In the genomic region with DNA sequence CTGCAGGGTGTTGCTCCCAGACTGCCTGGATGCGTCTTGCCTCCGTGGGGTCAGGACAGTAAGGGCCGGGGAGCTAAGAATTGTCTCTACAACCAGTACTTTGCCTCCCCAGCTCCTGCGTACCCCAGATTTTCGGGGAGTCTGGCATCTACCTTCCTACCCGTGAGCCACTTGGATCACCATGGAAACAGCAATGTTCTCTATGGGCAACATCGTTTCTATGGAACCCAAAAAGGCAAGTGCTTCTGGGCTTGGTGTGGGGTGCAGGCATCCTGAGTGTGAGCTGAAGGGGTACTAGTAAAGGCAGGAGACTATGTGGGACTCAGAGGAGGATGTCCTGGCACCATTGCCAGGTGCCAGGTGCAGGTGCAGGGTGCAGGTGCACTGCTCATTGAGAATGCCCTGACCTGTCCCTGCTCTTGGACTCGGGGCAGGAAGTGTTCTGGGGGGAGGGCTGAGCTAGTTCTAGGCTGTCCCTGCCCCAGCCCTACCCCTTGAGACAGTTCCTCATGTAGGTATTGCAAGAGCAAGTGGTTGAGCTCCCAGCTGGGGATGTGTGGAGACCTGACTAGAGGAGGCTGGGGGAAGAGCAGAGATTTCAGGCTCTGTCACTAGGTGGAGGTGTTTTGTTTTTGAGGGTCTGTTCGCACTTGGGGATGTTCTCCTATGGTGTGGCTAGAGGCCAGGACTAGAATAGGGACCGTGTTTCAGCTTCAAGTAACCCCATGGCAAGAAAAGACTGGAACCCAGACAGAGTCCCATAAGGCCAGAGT, we compare ENCODE assay signal across 11 mouse cellular contexts. TPM values are rescaled to one million over a fixed set of nuclear protein-coding genes. Genes with fewer than 3 reads are reported as not detected.
DNase-seq lines count a peak whose midpoint lies in the region; ATAC-seq and TF ChIP-seq lines count a peak whose summit lies in the region.
"Had no signal": no experiment of that assay in that cellular context is flagged by ENCODE, and none has a peak within 500 bp of the region (broad histone marks: within the 10 kb centered on the region; RNA-seq: fewer than 3 reads in every experiment).

No protein-coding gene starts in this region.

- no peak for DNase-seq in lung, postnatal 0 days (ENCODE audit: low spot score)
- DNase-seq in lung, postnatal 14 days = no peak
- DNase-seq in left cerebral cortex, postnatal 25 days (ENCODE audit: low spot score in 2 of 2) = peak; percentile 62 to 72
- DNase-seq in thymus, postnatal 25 days = peak; percentile 47
- no peak for DNase-seq in testis, postnatal 14 days (ENCODE audit: low spot score)
- no peak for DNase-seq in urinary bladder, adult 18-20 months (ENCODE audit: low spot score in 2 of 2)

- H3K27me3 ChIP-seq in lung, postnatal 0 days (replicated peaks; ENCODE audit: insufficient read depth, low read length) = no peaks in the 10 kb centered on the region
- H3K27me3 ChIP-seq in embryonic facial prominence, embryonic 13.5 days = no peaks in the 10 kb centered on the region
- H3K27me3 ChIP-seq: embryonic facial prominence, embryonic 15.5 days; heart, embryonic 15.5 days; stomach, embryonic 15.5 days had no signal

- no peaks in the 10 kb centered on the region for H3K9me3 ChIP-seq in lung, postnatal 0 days (ENCODE audit: low read length)
- no peaks in the 10 kb centered on the region for H3K9me3 ChIP-seq in embryonic facial prominence, embryonic 13.5 days
- H3K9me3 ChIP-seq: embryonic facial prominence, embryonic 15.5 days; heart, embryonic 15.5 days; limb, embryonic 13.5 days; stomach, embryonic 15.5 days had no signal

- TF ChIP-seq EP300 in lung, postnatal 0 days (IDR thresholded peaks at IDR 0.05) = no peak

- intact Hi-C loops in left cerebral cortex, postnatal 25 days (cut with DNase I) = no loop called here

- H3K4me1 ChIP-seq in lung, postnatal 0 days (ENCODE audit: insufficient read depth, low read depth, low read length) = peaks cover 7% of the 10 kb centered on the region; the same call in 1 of the 2 replicates
- peaks cover 65% of the 10 kb centered on the region for H3K4me1 ChIP-seq in embryonic facial prominence, embryonic 13.5 days

- no peak overlapping the region for H3K4me3 ChIP-seq in lung, postnatal 0 days (ENCODE audit: low read depth, low read length)
- H3K4me3 ChIP-seq in embryonic facial prominence, embryonic 13.5 days = no peak overlapping the region
- H3K4me3 ChIP-seq: embryonic facial prominence, embryonic 15.5 days; heart, embryonic 15.5 days; limb, embryonic 13.5 days; stomach, embryonic 15.5 days had no signal

- 78% methylated on average over 10 of the region's 10 CpGs for WGBS in lung, postnatal 0 days
- WGBS in embryonic facial prominence, embryonic 13.5 days = 85% methylated on average over 10 of the region's 10 CpGs

- ATAC-seq in lung, postnatal 0 days = peak; percentile 15; the same call in 1 of the 2 replicates
- ATAC-seq in embryonic facial prominence, embryonic 13.5 days (ENCODE audit: insufficient number of reproducible peaks, insufficient read depth, low FRiP score, low TSS enrichment, low read depth) = no peak

- H3K9ac ChIP-seq in lung, postnatal 0 days (replicated peaks; ENCODE audit: low read depth) = no peak overlapping the region
- 0 out of 2 replicates have a peak overlapping the region, but pooled peaks have one; percentile 16 for H3K9ac ChIP-seq in embryonic facial prominence, embryonic 13.5 days
- H3K9ac ChIP-seq: embryonic facial prominence, embryonic 15.5 days; heart, embryonic 15.5 days; limb, embryonic 13.5 days; stomach, embryonic 15.5 days had no signal

- no peak overlapping the region for H3K4me2 ChIP-seq in lung, postnatal 0 days (replicated peaks; ENCODE audit: low read depth, low read length)
- no peak overlapping the region for H3K4me2 ChIP-seq in embryonic facial prominence, embryonic 13.5 days
- H3K4me2 ChIP-seq: embryonic facial prominence, embryonic 15.5 days; heart, embryonic 15.5 days; limb, embryonic 13.5 days; stomach, embryonic 15.5 days had no signal

- TF ChIP-seq CTCF in lung, postnatal 0 days (IDR thresholded peaks at IDR 0.05) = peak; percentile 41

- H3K36me3 ChIP-seq in lung, postnatal 0 days (ENCODE audit: insufficient read depth, low read length) = no peaks in the 10 kb centered on the region
- peaks cover 53% of the 10 kb centered on the region for H3K36me3 ChIP-seq in embryonic facial prominence, embryonic 13.5 days

- H3K27ac ChIP-seq in lung, postnatal 0 days (ENCODE audit: low read length) = no peak overlapping the region
- no peak overlapping the region for H3K27ac ChIP-seq in embryonic facial prominence, embryonic 13.5 days
- H3K27ac ChIP-seq: limb, embryonic 13.5 days; stomach, embryonic 15.5 days had no signal

RNA-seq across cellular contexts. Expression of gene Bahcc1, which starts 35.6 kb away (rescaled TPM):
- 5.9 and 6.6 TPM in 2 replicates for polyA plus RNA-seq in lung, postnatal 0 days (2015; fragmentation: Nextera tagmentation; extraction: Ambion mirVana)
- 13.1 and 13.9 TPM in 2 replicates for polyA plus RNA-seq in embryonic facial prominence, embryonic 13.5 days (2015; fragmentation: Nextera tagmentation; extraction: Ambion mirVana)
- total RNA-seq in left cerebral cortex, postnatal 25 days (2021) = 10 to 100 TPM; 16.3 to 21.9 TPM

Comparison
In these comparisons a context has a peak if more than half of its experiments do, and no peak if none do; other contexts are left out.
1. DNase-seq: peak in left cerebral cortex, postnatal 25 days (2 of 2) and thymus, postnatal 25 days (single experiment); none in lung, postnatal 0 days (single experiment), lung, postnatal 14 days (single experiment), testis, postnatal 14 days (single experiment) and urinary bladder, adult 18-20 months (0 of 2).